Mouse (Mus musculus) ES-Bruce4 (cell line): ENCODE data around the gene Allc. TPM values are rescaled to one million over a fixed set of nuclear protein-coding genes. Genes with fewer than 3 reads are reported as not detected.

Source experiments
- H3K27ac ChIP-seq: 2 replicates; pipeline ENCODE4 v1.5.1; 2012; ENCODE audit warnings: low read length, inconsistent platforms; ENCODE audit not compliant: insufficient read depth
- H3K27me3 ChIP-seq: 2 replicates; pipeline ENCODE4 v1.6.1; 2012; ENCODE audit warnings: mild to moderate bottlenecking, low read length, inconsistent platforms; ENCODE audit not compliant: control insufficient read depth, poor library complexity, insufficient read depth, severe bottlenecking
- H3K36me3 ChIP-seq: 2 replicates; pipeline ENCODE4 v1.6.1; 2012; ENCODE audit warnings: inconsistent platforms, mild to moderate bottlenecking, low read length, moderate library complexity; ENCODE audit not compliant: control insufficient read depth, poor library complexity, insufficient read depth, severe bottlenecking
- H3K4me1 ChIP-seq: one replicate; pipeline ENCODE4 v1.8.1; 2011; ENCODE audit warnings: low read length; ENCODE audit not compliant: control insufficient read depth, insufficient read depth
- H3K4me3 ChIP-seq: 2 replicates; pipeline ENCODE4 v1.5.1; 2011; ENCODE audit warnings: low read depth, mild to moderate bottlenecking, low read length
- H3K9ac ChIP-seq: 2 replicates; pipeline ENCODE4 v1.6.1; 2012; ENCODE audit warnings: low read depth, mild to moderate bottlenecking, inconsistent platforms; ENCODE audit not compliant: poor library complexity, severe bottlenecking
- H3K9me3 ChIP-seq: replicated peaks from 2 replicates; pipeline ENCODE4 v1.6.1; 2012; ENCODE audit warnings: mild to moderate bottlenecking, low read length, inconsistent platforms; ENCODE audit not compliant: control insufficient read depth, poor library complexity, insufficient read depth, severe bottlenecking
- CTCF ChIP-seq: IDR thresholded peaks from one replicate; pipeline ENCODE4 v1.8.1; 2011; ENCODE audit warnings: low read depth, low read length
- EP300 ChIP-seq: IDR thresholded peaks from 2 replicates; pipeline ENCODE4 v1.6.1; 2011; ENCODE audit warnings: low read depth, low read length; ENCODE audit not compliant: insufficient read depth
- POLR2A ChIP-seq: IDR thresholded peaks from one replicate; pipeline ENCODE4 v1.8.1; 2011; ENCODE audit warnings: low read length; ENCODE audit not compliant: insufficient read depth
- polyA plus RNA-seq: library from polyadenylated mRNA; stranded (reverse); fragments of >200 nt; gene quantifications from 2 replicates; pipeline ENCODE4 v1.2.4, GENCODE M21; 2011; ENCODE audit warnings: low read depth; ENCODE audit not compliant: missing spikeins, insufficient read depth, insufficient read length

The Allc gene
- polyA plus RNA-seq, 1 experiment: not detected

- H3K9ac ChIP-seq: no peak overlapping the region
- TF ChIP-seq CTCF: no peak
- no peak for TF ChIP-seq POLR2A
- no peak for TF ChIP-seq EP300
- H3K4me1 ChIP-seq: no peaks in the 10 kb centered on the region
- H3K4me3 ChIP-seq: no peak overlapping the region
- H3K27me3 ChIP-seq: no peaks in the 10 kb centered on the region
- no peak overlapping the region for H3K27ac ChIP-seq
- no peaks in the 10 kb centered on the region for H3K36me3 ChIP-seq
- no peaks in the 10 kb centered on the region for H3K9me3 ChIP-seq
Observed at GRCm38 (mm10) chr12:28514264-28514775, 68.0 kb downstream of the Allc start.

DNA sequence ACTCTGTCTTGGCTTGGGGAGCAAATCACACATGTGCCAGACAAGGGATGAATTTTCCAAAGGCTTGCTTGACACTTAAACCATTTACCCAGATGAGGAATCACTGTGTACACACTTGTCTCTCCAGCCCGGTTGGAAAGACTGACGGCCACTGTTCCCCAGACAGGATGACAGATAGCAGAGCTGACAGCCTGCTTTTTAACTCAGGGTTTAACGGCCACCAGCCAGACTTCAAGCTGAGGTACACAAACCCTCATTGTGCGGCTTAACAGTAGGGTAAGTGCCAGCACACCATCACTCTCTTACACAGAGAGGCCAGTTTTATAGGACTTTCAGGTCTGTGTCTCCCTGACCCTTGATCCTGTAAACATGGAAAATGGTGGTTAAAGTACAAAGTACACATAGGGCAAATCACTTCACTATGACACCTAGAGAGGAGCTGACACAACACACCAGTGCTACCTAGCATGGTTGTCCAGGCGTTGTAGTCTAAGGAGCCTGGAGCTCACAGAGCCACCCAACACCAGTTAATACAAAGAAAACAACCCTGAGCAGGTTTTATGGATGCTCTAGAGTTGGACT lies 72.5 kb downstream of the Allc start:
- Histone ChIP-seq H3K4me1 (no peaks in the 10 kb centered on the region), H3K9me3 (no peaks in the 10 kb centered on the region), H3K4me3 (no peak overlapping the region), H3K9ac (no peak overlapping the region), H3K36me3 (no peaks in the 10 kb centered on the region), H3K27ac (no peak overlapping the region), H3K27me3 (no peaks in the 10 kb centered on the region; the same call in 1 of the 2 replicates)
- TF ChIP-seq POLR2A (no peak), CTCF (no peak), EP300 (no peak)

Other genes starting within 250 kb of the Allc start
- gene Dcdc2c, start 30.1 kb downstream of the Allc start, polyA plus RNA-seq: not detected in 2 replicates
- not detected in 2 replicates for gene Colec11, start 40.9 kb upstream of the Allc start, polyA plus RNA-seq
- 1,062 and 1,139 TPM in 2 replicates for gene Rps7, start 53.4 kb upstream of the Allc start, polyA plus RNA-seq
- 31.1 and 37.0 TPM in 2 replicates for gene Rnaseh1, start 67.1 kb upstream of the Allc start, polyA plus RNA-seq
- 54.2 and 59.0 TPM in 2 replicates for gene Adi1, start 92.7 kb upstream of the Allc start, polyA plus RNA-seq
- 27.4 and 29.6 TPM in 2 replicates for gene Trappc12, start 167.9 kb upstream of the Allc start, polyA plus RNA-seq
- 18.4 and 24.2 TPM in 2 replicates for gene Eipr1, start 169.3 kb upstream of the Allc start, polyA plus RNA-seq